Mouse (Mus musculus): ENCODE results near the gene Ahcy. TPM values are rescaled to one million over a fixed set of nuclear protein-coding genes. Genes with fewer than 3 reads are reported as not detected.

Ahcy gene
- polyA plus RNA-seq, 1 experiment: 40.4 TPM

DNA sequence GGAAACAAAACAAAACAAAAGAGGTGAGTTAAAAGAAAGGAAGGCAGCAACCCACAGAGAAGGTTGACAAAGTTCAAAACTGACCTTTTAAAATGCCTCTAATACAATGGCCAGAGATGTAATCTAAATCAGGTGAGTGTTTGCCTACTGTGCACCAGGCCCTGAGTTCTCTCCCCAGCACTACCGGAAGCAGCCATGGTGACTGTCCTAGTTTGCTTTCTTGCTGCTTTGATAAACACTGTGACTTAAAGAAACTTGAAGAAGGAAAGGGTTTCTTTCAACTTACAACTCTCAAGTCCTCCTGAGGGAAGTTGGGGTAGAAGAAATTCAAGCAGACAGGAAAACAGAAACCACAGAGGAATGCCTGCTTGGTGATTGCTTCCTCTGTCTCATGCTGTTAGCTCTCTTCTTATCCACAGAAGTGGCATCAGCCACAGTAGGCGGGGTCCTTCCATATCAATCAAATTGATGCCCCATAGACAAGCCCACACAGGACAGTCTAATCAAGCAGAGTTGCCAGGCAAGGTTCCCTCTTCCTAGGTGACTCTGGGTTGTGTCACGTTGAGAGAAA lies 63.1 kb downstream of the Ahcy start:
- Histone ChIP-seq H3K4me1 (ENCODE audit: control insufficient read depth, insufficient read depth, low read length) (no peaks in the 10 kb centered on the region), H3K27me3 (ENCODE audit: control insufficient read depth, insufficient read depth, low read length) (no peaks in the 10 kb centered on the region), H3K27ac (ENCODE audit: insufficient read depth, low read length) (no peak overlapping the region), H3K4me3 (replicated peaks; ENCODE audit: insufficient read depth, low read depth, low read length) (no peak overlapping the region)
- TF ChIP-seq CTCF (IDR thresholded peaks at IDR 0.05; ENCODE audit: borderline replicate concordance, insufficient read depth, low read depth, low read length) (no peak), POLR2A (IDR thresholded peaks at IDR 0.05; ENCODE audit: borderline replicate concordance, insufficient read depth, low read length) (no peak)
- DNase-seq: no peak
- WGBS: 78% methylated on average over 3 of the region's 3 CpGs

Other genes with a start within 250 kb of the Ahcy start
- gene Eif2s2, start 181.6 kb downstream of the Ahcy start, polyA plus RNA-seq (2012; rRNA removed): 46.1 and 50.2 TPM in 2 replicates
- 0.03 TPM in 1 of 2 replicates, not detected in the other for gene Gm14226, start 56.2 kb downstream of the Ahcy start, polyA plus RNA-seq (2012; rRNA removed)
- gene Itch, start 59.0 kb upstream of the Ahcy start, polyA plus RNA-seq (2012; rRNA removed): 28.9 and 30.6 TPM in 2 replicates
- 775 and 836 TPM in 2 replicates for gene Dynlrb1, start 162.0 kb upstream of the Ahcy start, polyA plus RNA-seq (2012; rRNA removed)
- 407 and 443 TPM in 2 replicates for gene Map1lc3a, start 201.8 kb upstream of the Ahcy start, polyA plus RNA-seq (2012; rRNA removed)

Data from cerebellum, adult 2 months (tissue).